Mouse (Mus musculus) kidney, embryonic 16.5 days (tissue): ENCODE measurements at regions not wholly inside any gene's neighbourhood (a gene's known extent, or its start where the extent isn't known, plus 50 kb on each side); places are given as distances from the start of the nearest gene placed in this dataset.
"Not testable (repeated sequence)": the region's sequence is repeated elsewhere in the genome, so short reads cannot be mapped to it uniquely, and the experiment has no call there.

Experiments used
- ATAC-seq: fragments of 200-750 bp; cut with Nextera tagmentation; 2 replicates; pipeline ENCODE4 v1.8.0; 2017; ENCODE audit warnings: moderate TSS enrichment; ENCODE audit not compliant: low FRiP score, low TSS enrichment
- H3K27ac ChIP-seq: fragments of 300-500 bp; sonication (generic); 2 replicates; pipeline ENCODE4 v1.5.1; 2014; ENCODE audit warnings: low read length
- H3K27me3 ChIP-seq: fragments of 300-500 bp; sonication (generic); 2 replicates; pipeline ENCODE4 v1.6.1; 2014; ENCODE audit warnings: low read length, control low read depth, mixed read lengths; ENCODE audit not compliant: insufficient read depth
- H3K36me3 ChIP-seq: fragments of 300-500 bp; sonication (generic); 2 replicates; pipeline ENCODE4 v1.6.1; 2014; ENCODE audit warnings: low read length, control low read depth, mixed read lengths; ENCODE audit not compliant: insufficient read depth
- H3K4me1 ChIP-seq: fragments of 300-500 bp; sonication (generic); 2 replicates; pipeline ENCODE4 v1.6.1; 2014; ENCODE audit warnings: low read length, control low read depth, mixed read lengths; ENCODE audit not compliant: insufficient read depth
- H3K4me2 ChIP-seq: fragments of 300-500 bp; sonication (generic); replicated peaks from 2 replicates; pipeline ENCODE4 v1.6.1; 2014; ENCODE audit warnings: low read depth, low read length
- H3K4me3 ChIP-seq: fragments of 300-500 bp; sonication (generic); 2 replicates; pipeline ENCODE4 v1.5.1; 2014; ENCODE audit warnings: mild to moderate bottlenecking, low read length
- H3K9ac ChIP-seq: fragments of 300-500 bp; sonication (generic); replicated peaks from 2 replicates; pipeline ENCODE4 v1.6.1; 2014; ENCODE audit warnings: low read length
- H3K9me3 ChIP-seq: fragments of 300-500 bp; sonication (generic); 2 replicates; pipeline ENCODE4 v1.6.1; 2016; ENCODE audit warnings: low read length, control low read depth
- WGBS: fragments of 180-500 bp; shearing (Covaris S2); extraction: QIAGEN DNeasy Blood & Tissue Kit; methylation state at CpG from one replicate; pipeline ENCODE4 v1.1.7; 2014; 5-methylcytosine and 5-hydroxymethylcytosine counted together

DNA sequence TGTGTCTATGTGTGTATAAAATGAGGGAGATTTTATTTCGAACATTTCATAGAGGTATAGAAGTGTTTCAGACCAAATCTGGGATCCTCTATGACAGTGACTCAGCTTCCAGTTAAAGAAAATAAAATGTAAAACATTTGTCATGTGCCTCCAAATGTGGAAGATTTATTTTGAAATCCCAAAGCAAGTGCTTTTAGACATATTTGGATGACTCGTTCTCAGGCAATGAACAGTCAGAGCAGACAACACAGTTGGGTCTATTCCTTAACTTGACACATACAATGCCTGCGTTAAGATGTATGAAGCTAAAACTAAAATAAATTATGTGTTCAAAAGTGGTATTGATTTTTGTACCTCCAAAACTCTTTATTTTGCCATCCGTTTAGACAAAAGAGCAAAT, 830.4 kb upstream of the Grm7 start:
- no peak overlapping the region for H3K27ac ChIP-seq
- H3K27me3 ChIP-seq, result no peaks in the 10 kb centered on the region
- H3K9me3 ChIP-seq, result no peaks in the 10 kb centered on the region
- H3K9ac ChIP-seq, result no peak overlapping the region
- H3K4me2 ChIP-seq, result no peak overlapping the region
- H3K4me3 ChIP-seq, result no peak overlapping the region
- no peaks in the 10 kb centered on the region for H3K36me3 ChIP-seq
- no peak for ATAC-seq
- H3K4me1 ChIP-seq, result no peaks in the 10 kb centered on the region
- 83% methylated on average over 4 of the region's 4 CpGs for WGBS

DNA sequence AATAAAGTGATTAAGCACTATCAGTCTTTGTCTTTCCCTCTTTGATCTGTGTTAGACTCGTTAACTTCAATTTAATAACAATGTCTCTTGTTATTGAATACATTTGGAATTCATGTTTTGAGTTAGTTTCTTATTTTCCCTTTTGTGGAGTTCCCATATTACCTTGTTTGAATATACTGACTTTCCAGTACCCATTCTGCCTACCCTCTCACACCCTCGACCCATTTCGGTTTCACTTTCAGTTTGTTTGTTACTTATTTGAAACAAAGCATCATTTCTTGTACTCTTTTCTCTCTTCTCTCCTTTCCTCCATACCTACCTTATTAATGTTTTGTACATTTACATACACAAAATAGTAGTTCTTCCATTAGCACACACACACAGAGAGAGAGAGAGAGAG, 797.1 kb upstream of the Grm7 start:
- 72% methylated on average over 3 of the region's 3 CpGs for WGBS
- H3K4me2 ChIP-seq, result no peak overlapping the region
- no peak overlapping the region for H3K27ac ChIP-seq
- no peak overlapping the region for H3K9ac ChIP-seq
- no peaks in the 10 kb centered on the region for H3K9me3 ChIP-seq
- no peaks in the 10 kb centered on the region for H3K36me3 ChIP-seq
- ATAC-seq, result no peak
- no peaks in the 10 kb centered on the region for H3K27me3 ChIP-seq
- H3K4me3 ChIP-seq, result no peak overlapping the region
- H3K4me1 ChIP-seq, result no peaks in the 10 kb centered on the region

DNA sequence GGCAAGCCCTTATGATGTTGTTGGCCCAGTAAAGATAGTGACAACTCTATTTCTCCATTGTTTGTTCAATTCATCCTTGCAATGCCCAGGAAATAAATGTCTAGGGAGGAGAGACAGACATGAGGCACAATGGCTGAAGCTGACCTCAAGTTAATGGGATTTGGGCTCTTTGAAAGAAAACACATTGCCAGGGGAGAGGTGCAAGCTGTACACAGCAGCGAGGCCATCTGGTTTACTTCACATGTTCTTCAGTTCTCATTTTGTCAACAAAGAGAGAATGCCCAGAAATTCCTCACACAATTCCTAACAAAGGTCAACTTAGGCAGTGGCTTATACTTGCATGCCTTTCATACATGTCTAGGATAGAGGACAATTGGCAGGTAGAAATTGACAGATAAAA, 789.6 kb upstream of the Grm7 start:
- no peaks in the 10 kb centered on the region for H3K36me3 ChIP-seq
- no peaks in the 10 kb centered on the region for H3K27me3 ChIP-seq
- no peaks in the 10 kb centered on the region for H3K9me3 ChIP-seq
- no peak overlapping the region for H3K27ac ChIP-seq
- no peaks in the 10 kb centered on the region for H3K4me1 ChIP-seq
- 58% methylated on average over 1 of the region's 1 CpGs for WGBS
- no peak for ATAC-seq
- no peak overlapping the region for H3K9ac ChIP-seq
- no peak overlapping the region for H3K4me3 ChIP-seq
- no peak overlapping the region for H3K4me2 ChIP-seq

DNA sequence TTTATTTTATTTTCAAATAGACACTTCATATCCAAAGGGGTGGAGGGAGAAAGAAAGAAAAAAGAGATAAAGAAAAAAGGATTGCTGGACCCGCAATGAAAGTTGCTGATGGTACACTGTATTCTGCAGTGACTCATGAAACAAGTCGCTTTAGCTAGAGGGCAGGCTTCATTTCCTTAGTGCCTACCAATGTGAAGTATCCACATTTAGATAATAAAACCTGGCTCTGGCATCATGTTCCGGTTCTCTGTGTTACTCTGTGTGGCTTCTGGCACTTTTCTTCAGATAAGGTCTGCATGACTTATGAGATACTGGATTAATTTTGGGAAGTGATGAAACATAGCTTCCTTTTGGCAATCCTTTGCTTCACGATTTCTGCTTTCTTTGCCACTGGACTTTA, 782.0 kb upstream of the Grm7 start:
- no peak for ATAC-seq
- no peak overlapping the region for H3K4me2 ChIP-seq
- no peak overlapping the region for H3K9ac ChIP-seq
- 74% methylated on average over 4 of the region's 4 CpGs for WGBS
- H3K4me1 ChIP-seq, result no peaks in the 10 kb centered on the region
- H3K27me3 ChIP-seq, result no peaks in the 10 kb centered on the region
- H3K36me3 ChIP-seq, result no peaks in the 10 kb centered on the region
- H3K27ac ChIP-seq, result no peak overlapping the region
- no peak overlapping the region for H3K4me3 ChIP-seq
- no peaks in the 10 kb centered on the region for H3K9me3 ChIP-seq

DNA sequence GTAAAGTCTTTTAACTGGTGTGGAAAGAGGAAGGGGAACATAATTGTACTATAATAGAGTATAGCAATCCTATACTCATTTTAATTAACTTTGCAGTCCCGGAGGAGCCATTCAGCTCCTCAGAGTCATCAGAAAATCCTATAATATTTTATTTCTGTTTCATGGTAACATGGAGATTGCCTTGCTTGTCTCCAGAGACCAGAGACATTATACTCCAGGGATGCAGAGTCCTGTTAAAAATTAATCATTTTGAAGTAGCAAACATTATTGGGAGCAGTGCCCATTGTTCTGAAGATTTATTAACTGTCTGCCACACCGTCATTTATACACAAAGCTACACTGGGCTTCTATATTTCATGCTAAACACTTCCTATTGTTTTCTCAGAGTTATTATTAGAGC, 771.2 kb upstream of the Grm7 start:
- no peaks in the 10 kb centered on the region for H3K4me1 ChIP-seq
- no peak overlapping the region for H3K27ac ChIP-seq
- H3K36me3 ChIP-seq, result no peaks in the 10 kb centered on the region
- H3K4me3 ChIP-seq, result no peak overlapping the region
- H3K27me3 ChIP-seq, result no peaks in the 10 kb centered on the region
- no peak overlapping the region for H3K4me2 ChIP-seq
- ATAC-seq, result no peak
- 59% methylated on average over 2 of the region's 2 CpGs for WGBS
- no peaks in the 10 kb centered on the region for H3K9me3 ChIP-seq
- no peak overlapping the region for H3K9ac ChIP-seq

DNA sequence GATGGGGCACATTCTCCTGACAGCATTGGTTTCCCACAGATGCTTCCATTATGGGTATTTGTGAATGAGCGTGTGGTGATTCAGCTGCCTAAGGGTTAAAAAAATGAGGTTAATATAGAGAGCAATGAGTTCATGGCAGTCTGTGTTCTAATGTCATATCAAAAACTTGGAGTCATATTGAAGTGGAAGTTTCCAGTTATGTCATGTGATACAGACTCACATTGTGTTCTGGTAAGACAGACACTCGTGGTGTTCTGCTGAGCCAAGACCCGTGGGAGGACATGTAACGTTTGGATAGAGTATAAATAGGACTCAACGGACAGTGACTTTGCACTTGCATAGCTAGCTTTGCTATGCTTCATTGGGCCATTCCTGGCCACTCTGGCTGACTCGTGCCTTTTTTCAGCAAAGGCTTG, 770.7 kb upstream of the Grm7 start:
- WGBS, result 41% methylated on average over 6 of the region's 6 CpGs
- H3K4me3 ChIP-seq, result no peak overlapping the region
- H3K4me2 ChIP-seq, result no peak overlapping the region
- ATAC-seq, result peak; percentile 74; the same call in 1 of the 2 replicates
- H3K36me3 ChIP-seq, result no peaks in the 10 kb centered on the region
- no peak overlapping the region for H3K27ac ChIP-seq
- no peak overlapping the region for H3K9ac ChIP-seq
- H3K27me3 ChIP-seq, result no peaks in the 10 kb centered on the region
- no peaks in the 10 kb centered on the region for H3K9me3 ChIP-seq
- H3K4me1 ChIP-seq, result no peaks in the 10 kb centered on the region

DNA sequence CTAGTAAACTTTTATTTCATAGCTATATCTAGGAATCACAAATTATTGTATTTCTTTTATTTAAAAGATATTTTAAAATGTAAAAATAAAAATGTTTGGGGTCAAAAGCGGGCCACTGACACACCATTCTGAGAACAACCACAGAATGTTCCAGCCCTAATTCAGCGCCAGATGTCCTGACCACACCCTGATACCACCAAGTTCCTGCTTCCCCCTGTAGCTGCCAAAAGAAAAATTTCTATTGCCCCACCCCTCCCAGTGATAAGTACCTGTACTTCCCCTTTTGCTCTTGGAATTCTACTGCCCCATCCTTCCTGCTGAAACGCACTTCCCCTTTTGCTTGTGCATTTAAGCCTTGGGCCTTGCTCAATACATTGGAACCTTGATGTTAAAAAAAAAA, 769.8 kb upstream of the Grm7 start:
- H3K4me2 ChIP-seq, H3K27me3 ChIP-seq, H3K9ac ChIP-seq, H3K9me3 ChIP-seq, H3K36me3 ChIP-seq, ATAC-seq, H3K4me1 ChIP-seq, H3K4me3 ChIP-seq, H3K27ac ChIP-seq: not testable (repeated sequence)
- WGBS, result 91% methylated on average over 3 of the region's 3 CpGs

DNA sequence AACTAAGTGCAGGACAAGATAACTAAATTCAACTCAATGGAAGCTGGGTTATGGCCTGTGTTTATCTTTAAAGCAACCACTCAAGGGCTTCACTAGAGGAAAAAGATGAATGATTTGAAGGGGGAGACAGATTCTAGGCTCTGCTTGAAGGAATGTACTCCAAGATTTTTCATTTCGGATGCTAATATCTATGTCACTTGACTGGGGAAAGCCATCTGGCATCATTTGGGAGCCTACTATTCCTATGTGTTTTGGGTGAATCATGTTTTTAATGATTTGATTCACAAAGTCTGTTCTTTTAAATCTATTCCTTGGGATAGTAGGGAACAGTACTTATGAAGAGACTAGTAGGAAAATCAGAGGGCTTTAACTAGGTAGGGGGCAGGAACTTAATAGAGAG, 766.2 kb upstream of the Grm7 start:
- H3K9me3 ChIP-seq, result no peaks in the 10 kb centered on the region
- WGBS, result 85% methylated on average over 1 of the region's 1 CpGs
- H3K4me2 ChIP-seq, result no peak overlapping the region
- H3K4me3 ChIP-seq, result no peak overlapping the region
- no peaks in the 10 kb centered on the region for H3K27me3 ChIP-seq
- H3K27ac ChIP-seq, result no peak overlapping the region
- no peak for ATAC-seq
- no peaks in the 10 kb centered on the region for H3K4me1 ChIP-seq
- no peak overlapping the region for H3K9ac ChIP-seq
- H3K36me3 ChIP-seq, result no peaks in the 10 kb centered on the region

DNA sequence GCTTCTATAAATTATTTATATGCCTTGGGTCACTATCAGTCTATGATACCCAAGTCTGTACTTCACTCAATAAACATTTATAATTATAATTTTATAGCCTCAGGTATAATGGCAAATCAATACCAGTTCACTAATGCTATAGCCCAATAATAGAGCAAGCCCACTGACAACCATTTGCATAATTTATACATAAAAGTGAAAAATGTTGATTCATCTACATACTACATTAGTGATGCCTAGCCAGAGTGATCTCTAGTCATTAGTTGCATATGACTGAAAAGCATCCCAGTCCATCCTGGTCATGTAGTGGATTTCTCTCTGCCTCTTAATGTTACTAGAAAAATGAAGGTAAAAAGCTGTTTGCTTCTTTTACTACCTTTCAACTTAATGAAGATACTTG, 721.6 kb upstream of the Grm7 start:
- ATAC-seq, result no peak
- Histone ChIP-seq H3K27me3 (no peaks in the 10 kb centered on the region), H3K27ac (no peak overlapping the region), H3K4me1 (no peaks in the 10 kb centered on the region), H3K4me2 (no peak overlapping the region), H3K9ac (no peak overlapping the region), H3K36me3 (no peaks in the 10 kb centered on the region), H3K9me3 (no peaks in the 10 kb centered on the region), H3K4me3 (no peak overlapping the region)

DNA sequence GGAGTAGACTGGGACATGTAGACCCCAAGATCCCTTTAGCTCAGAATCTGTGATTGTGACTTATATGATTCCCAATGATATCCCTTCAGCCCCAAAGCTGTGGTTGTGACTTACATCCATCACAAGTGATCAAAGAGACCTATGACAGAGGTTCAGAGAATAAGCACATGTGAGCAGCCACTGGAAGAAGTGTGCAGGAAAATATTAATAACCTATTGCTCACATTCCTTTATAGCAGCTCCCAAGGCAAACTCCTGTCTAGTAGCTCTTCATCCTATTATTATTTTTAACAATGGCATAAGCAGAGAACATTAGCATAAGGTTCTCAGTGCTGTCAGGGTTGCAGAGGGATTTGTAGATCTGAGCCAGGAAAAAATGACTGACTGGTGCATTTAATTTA, 696.9 kb upstream of the Grm7 start:
- ATAC-seq, result no peak
- no peak overlapping the region for H3K4me2 ChIP-seq

DNA sequence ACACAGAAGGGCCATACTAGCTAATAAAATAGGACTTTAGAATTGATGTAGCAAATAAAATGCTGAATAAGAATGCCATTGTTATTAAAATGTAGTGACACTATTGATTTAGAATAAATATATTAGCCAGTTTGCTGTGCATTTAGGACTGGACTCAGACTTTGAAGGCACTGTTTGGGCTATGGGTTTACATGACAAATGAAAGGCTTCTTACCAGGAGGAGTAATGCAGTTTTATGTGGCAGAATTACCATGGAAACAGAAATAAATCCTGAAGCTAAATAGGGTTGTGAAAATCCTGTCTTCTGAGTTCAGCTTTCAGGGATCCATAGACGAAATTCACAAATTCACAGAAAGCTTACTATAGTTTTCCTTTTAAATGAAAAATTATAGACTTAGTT, 696.5 kb upstream of the Grm7 start:
- H3K4me1 ChIP-seq, result no peaks in the 10 kb centered on the region
- H3K36me3 ChIP-seq, result no peaks in the 10 kb centered on the region
- no peak for ATAC-seq
- no peaks in the 10 kb centered on the region for H3K9me3 ChIP-seq
- H3K9ac ChIP-seq, result no peak overlapping the region
- H3K4me3 ChIP-seq, result no peak overlapping the region
- H3K27ac ChIP-seq, result no peak overlapping the region
- H3K4me2 ChIP-seq, result no peak overlapping the region
- WGBS, result 44% methylated on average over 1 of the region's 1 CpGs
- H3K27me3 ChIP-seq, result no peaks in the 10 kb centered on the region

More for the DNA sequence above, 696.9 kb upstream of the Grm7 start:
- Histone ChIP-seq H3K9ac (no peak overlapping the region), H3K4me1 (no peaks in the 10 kb centered on the region), H3K27ac (no peak overlapping the region), H3K4me3 (no peak overlapping the region), H3K36me3 (no peaks in the 10 kb centered on the region), H3K9me3 (no peaks in the 10 kb centered on the region), H3K27me3 (no peaks in the 10 kb centered on the region)
